Mouse (Mus musculus) erythroblast, embryonic 14.5 days (primary cell): Measurements from ENCODE around the gene Pik3cb.

ENCODE experiments used
- GATA1 ChIP-seq: IDR thresholded peaks from 2 replicates; pipeline ENCODE4 v1.6.1; 2012; ENCODE audit warnings: low read length, inconsistent platforms, mixed read lengths
- TAL1 ChIP-seq: IDR thresholded peaks from 3 replicates; pipeline ENCODE4 v1.6.1; 2012; ENCODE audit warnings: low read length, inconsistent platforms, mixed read lengths

DNA sequence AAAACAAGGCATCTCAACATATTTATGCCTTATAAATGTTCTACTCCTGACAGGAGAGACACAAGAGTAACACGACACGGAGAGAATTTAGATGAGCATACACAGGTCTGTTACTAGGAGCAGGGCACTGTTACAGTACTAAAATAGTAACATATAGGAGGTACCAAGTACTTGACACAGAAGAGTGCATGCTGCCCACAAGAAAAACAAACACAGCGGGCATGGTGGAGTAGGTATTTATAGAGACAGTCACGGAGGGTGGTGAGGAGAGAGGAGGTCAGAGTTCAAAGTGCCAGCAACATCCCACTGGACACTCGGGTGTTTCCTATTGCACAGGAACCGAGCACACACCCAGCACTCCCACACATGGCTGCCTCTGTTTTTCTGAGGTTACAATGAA, 90.7 kb downstream of the Pik3cb start:
- TF ChIP-seq GATA1 (no peak), TAL1 (no peak)
